Mouse (Mus musculus): ENCODE measurements at regions not wholly inside any gene's neighbourhood (a gene's known extent, or its start where the extent isn't known, plus 50 kb on each side); places are given as distances from the start of the nearest gene placed in this dataset.
"Not testable (repeated sequence)": the region's sequence is repeated elsewhere in the genome, so short reads cannot be mapped to it uniquely, and the experiment has no call there.

GRCm38 (mm10) chr17:17293932-17294534 lies 80.1 kb upstream of the Riok2 start:
- peak; percentile 100 for ATAC-seq (replicated peaks; ENCODE audit: low FRiP score, low TSS enrichment, poor library complexity, severe bottlenecking)

GRCm38 (mm10) chr17:17295037-17295436 lies 79.1 kb upstream of the Riok2 start:
- ATAC-seq (replicated peaks; ENCODE audit: low FRiP score, low TSS enrichment, poor library complexity, severe bottlenecking): peak; percentile 73

- not testable (repeated sequence) for ATAC-seq (replicated peaks; ENCODE audit: low FRiP score, low TSS enrichment, poor library complexity, severe bottlenecking)
Observed at GRCm38 (mm10) chr17:17303496-17303895, 70.6 kb upstream of the Riok2 start.
